Mouse (Mus musculus): ENCODE measurements at regions not wholly inside any gene's neighbourhood (a gene's known extent, or its start where the extent isn't known, plus 50 kb on each side); places are given as distances from the start of the nearest gene placed in this dataset.
"Not testable (repeated sequence)": the region's sequence is repeated elsewhere in the genome, so short reads cannot be mapped to it uniquely, and the experiment has no call there.

DNA sequence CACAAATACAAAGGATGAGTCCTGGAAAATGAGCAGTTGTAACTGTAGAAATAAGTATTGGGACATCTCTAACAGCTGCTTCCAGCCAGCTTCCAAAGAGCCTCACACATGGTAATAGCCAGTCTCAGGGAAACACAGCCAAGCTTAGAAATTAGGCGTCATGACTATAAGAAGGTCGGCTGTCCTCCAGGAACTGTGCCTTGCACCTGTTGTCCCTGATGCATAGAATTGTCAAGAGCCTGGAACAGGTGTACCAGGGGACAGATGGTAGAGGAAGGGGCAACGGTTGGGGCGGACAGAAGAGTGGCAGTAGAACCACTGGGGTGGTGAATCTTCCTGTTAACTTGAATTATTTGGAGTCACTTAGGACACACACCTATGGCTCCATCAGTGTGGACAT, 162.1 kb downstream of the Trib2 start:
- DNase-seq (ENCODE audit: low spot score in 2 of 2): no peak

DNA sequence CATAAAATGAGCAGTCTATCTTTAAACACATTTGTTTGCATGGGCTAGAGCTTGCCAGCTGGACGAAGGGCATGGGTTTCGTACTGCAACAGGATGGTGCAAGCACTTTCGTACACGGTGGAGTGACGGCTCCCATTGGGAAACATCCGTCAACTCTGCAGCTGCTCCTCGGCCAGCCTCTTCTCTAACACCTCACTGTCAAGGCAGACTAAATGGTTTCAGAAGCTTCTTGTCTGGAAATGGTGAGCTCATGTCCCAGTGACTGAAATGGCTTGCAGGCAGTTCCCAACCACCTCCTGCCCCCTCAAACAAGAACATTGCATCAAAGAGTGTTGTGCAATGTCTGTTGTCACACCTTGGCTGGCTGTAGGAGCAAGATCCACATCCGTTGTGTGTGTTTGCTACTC, 163.4 kb downstream of the Trib2 start:
- no peak for DNase-seq (ENCODE audit: low spot score in 2 of 2)

DNA sequence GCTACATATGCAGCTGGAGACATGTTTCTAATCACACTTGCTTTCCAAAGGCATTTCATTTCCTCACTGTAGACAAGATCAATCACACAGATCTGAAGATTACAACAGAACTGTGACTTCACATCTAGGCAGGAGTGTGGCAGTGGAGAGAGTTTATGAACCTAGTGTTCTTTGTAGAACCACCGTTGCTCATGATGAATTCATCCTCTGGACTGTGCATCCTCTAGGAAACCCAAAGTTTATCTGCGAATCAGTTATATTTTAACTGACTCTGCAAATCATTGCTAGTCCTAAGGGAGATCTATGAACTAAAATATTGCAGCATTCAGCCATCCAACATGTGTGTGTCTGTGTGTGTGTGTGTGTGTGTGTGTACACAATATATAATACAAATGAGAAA, 165.4 kb downstream of the Trib2 start:
- DNase-seq (ENCODE audit: low spot score in 2 of 2): no peak

DNA sequence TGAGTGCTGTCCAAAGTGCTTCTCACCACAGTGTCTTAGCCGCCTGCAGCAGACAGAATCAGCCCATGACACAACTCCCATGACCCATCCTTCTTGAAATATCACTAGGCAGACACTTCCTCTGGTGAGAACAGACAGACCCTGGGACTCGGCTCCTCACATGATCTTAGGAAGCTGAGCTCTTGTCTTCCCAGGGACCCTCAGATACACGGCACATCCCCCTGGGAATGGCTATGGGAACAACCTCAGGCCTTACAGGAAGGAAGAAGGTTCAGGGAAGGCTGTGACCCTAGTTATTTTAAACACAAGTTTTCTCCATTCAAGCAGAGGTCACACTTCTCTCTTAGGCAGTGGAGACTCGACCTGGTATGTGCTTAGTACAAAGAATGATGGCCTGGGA, 166.8 kb downstream of the Trib2 start:
- no peak for DNase-seq (ENCODE audit: low spot score in 2 of 2)

DNA sequence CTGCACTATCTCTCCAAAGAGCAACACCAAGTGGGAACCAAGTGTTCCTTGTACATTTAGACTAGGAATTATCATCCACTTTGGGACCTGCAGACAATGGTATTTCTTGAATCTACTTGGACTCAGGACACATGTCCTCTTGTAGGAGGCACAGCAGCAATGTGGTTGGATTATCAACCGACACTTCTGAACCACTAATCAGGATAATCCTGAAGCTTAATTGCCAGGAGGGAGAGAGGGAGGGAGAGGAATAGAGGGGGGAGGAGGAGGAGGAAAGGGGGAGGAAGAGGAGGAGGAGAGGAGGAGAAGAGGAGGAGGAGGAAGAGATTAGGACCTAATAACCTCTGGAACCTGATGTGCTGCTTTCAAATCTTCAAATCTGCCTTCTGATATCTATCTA, 167.5 kb downstream of the Trib2 start:
- DNase-seq (ENCODE audit: low spot score in 2 of 2): no peak

DNA sequence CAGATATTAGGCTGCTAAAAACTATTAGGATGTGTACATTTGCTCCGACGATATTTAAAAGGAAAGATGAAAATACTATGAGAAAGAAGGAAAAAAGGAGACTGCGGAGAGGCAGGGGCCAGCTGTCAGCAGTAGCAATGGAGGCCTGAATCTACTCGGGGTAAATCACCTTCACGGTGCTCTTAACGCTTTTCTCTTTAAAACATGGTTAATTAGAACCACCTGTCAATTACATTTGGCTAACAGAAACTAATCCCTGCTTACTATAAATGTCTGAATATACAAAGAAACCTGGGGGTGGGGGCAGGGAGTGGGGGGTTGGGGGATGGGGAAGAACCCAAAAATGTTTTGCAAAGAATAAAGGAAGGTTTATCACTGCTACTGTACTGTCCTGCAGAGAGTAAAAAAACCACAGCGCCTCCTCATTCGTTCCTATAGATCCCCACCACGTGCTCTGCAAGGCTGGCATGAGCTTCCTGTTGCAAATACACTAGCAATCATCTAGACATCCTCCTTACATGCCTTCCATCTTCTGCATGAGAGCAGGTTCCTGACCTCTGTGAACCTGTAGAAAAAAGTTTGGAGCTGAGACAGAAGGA, 172.5 kb downstream of the Trib2 start:
- no peak for DNase-seq (ENCODE audit: low spot score in 2 of 2)

DNA sequence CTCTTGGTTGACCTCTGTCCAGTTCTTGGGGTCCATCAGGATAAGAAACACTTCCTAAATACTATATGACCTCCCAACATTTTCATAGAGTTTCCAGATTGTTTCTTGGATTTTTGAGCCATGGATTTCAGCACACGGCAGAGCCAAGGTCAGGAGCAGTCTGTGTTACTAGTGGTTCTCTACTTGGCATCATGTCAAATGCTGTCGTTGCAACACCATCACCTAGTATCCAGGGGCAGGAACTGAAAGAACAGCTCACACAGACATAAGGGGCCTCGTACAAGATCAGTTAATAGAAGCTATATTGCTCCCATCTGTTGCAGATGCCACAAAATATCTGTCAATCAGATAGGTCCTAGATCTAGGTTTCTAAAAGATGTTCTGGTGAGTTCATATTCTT, 173.1 kb downstream of the Trib2 start:
- DNase-seq (ENCODE audit: low spot score in 2 of 2): no peak

DNA sequence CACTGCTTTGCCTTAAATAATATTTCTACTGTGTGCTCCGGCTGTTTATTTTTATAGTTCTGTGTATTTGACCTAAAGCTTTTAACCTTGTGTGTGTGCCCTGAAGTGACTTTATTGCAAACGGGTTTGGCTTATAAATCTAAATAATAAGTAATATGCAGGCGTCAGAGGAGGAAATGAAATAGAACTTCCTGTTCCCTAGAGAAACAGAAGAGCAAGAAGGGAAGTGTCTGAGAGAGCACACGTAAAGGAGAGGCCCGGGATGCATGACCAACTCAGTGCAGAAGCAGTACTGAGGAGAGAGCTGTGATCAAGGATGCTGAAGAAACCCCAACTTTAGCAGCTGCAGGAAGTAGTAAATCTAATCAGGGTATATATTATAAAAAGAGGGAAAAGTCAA, 176.4 kb downstream of the Trib2 start:
- DNase-seq (ENCODE audit: low spot score in 2 of 2): no peak

DNA sequence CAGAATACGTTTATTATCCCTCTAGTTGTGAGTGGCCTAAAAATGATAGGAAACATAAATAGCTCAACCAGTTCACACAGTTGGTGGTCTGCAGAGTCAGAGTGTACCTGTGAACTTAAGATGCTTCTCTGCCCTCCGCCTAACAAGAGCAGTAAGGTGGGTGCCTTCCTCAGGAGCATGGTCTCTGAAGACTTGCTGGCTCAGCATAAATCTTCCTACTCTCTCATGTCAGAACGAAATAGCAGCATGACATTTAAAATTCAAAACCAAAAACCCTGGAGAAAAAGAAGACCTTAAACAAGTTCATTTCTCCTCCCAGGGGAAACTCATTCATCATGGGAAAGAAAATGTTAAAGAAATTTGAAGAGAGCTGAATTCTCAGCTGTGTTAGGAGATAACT, 186.8 kb downstream of the Trib2 start:
- no peak for DNase-seq (ENCODE audit: low spot score in 2 of 2)

DNA sequence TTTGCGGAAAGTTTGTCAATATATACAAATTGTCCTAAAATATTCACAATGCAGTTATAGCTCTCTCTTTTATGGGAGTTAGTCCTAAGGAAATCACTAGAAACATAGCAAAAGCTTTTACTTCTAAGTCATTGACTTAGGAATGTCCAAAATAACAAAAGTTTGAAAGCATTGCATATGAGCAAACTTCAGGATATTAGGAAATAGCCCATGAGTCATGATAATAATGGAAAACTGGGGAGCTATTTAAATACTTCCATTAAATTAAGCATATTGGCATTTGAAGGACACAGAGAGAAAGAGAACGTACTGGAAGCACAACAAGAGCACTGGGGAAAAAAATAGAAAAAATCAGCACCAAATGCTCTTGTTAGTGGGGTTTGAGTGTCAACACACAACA, 197.2 kb downstream of the Trib2 start:
- no peak for DNase-seq (ENCODE audit: low spot score in 2 of 2)

DNA sequence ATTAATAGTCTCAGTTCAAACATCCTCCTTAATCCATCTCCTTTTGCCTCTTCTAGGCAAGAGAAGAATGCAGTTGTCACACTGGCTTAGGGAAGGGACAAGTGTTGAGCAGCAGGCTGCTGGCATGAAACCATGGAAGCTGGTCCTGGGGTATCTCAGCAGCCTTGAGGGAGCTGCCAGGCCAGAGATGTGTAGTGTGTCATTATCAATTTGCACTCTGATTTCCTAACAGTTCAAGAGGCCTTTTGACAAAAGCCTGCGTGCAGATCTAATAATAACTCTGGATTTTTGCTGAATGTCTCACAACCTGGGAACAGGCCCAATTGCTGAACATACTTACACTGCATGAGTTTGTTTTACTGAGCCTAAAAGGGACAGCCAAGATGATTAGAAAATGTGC, 199.4 kb downstream of the Trib2 start:
- DNase-seq (ENCODE audit: low spot score in 2 of 2): no peak

DNA sequence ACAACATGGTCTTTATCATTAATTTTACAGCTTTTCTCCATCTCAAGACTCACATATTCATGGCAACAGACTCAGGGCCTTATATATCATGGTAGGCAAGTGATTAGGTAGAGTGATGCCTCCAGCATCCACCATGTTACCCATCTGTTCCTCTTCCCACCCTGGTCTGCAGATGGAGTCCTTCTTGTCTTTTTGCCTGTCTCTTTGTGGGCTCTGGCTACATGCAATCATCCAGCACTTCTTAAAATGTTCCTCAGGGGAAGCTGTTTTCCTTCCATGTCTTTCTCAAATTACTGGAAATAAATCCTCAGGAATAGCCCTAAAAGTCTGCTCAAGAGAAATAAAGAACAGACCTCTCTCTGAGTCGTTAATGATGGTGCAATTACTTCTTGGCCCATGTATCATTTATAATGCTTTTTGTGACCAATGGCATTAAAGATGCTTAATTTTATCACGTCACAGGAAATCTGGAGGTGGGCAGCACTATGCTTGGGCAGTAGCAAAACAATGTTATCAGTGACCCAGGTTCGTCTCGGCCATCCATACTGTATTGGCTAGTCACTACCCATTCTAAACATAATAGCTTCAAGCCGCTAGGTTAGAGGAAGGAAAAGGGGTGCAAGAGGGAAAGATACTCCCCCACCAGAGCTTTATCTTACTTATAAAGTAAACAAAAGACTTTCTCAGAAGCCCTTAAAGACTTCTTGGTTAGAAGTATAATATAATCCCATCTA, 204.7 kb downstream of the Trib2 start:
- DNase-seq (ENCODE audit: low spot score in 2 of 2): no peak

DNA sequence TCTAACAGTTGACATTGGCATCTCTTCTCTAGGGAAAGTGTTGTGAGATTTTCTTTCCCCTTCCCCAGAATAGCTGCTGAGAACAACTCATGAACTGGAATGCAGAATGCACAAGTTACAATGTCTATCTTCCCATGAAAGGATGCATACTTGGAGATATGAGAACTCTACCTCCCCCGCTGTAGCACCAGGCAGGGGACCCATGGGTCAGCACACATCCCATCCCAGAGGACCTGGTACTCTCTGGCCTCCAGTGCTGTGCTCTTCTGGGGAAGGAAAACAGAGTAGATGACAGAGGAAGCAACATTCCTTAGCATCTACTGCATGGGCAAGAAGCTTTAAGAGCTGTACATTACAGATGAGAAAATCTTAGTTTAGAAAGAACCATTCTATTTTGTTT, 209.6 kb downstream of the Trib2 start:
- no peak for DNase-seq (ENCODE audit: low spot score in 2 of 2)

DNA sequence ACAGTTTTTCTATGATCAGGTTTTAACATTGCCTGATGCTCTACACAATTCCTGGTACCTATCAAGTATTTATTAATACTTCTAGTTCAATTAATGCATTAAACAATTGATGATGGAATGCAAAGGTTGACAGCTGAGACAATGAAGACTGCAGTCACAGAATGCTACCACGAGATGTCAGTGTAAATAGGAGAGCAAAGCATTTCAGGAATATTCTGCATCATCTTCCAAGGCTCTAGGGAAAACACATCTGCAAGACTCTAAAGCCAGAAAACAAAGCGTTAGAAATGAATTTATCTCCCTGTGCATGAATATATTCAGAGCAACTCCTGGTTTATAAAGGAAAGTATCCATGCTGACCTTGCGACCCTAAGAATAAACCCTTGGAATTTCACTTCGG, 210.6 kb downstream of the Trib2 start:
- DNase-seq (ENCODE audit: low spot score in 2 of 2): no peak

DNA sequence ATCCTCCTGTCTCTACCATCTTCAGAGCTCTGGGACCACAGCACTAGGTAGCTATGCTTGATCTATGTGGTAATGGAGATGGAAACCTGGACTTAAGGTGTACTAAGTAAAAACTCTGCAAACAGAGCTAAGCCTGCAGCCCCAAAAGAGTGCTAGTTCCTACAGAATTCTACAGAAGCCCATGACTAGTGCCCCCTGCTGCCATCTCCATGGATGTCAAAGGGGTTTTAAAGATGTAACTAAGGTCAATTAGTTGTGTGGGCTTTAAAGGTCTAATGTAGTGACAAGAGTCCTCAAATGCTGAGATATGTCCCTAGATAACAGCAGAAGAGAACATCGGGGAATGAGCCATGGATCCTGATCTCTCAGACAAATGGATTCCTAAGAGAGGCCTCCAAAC, 212.1 kb downstream of the Trib2 start:
- DNase-seq (ENCODE audit: low spot score in 2 of 2): no peak

DNA sequence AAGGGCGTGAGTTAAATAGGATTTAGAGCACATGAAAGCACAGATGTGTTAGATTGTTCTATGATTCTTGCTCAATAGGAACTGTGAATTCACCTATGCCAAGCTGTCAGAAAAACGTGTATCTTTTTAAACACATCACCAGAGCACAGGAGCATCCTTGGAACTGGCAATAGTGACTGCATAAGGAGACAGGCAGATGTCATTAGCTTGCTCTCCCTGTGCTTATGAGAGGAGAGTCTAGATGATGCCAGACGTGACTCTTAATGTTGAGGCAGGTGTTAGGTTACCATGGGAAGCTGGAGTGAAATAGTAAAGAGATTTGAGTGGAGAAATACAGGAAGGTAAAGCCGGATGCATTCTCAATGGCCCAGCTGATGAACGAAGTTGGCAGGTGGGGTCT, 212.8 kb downstream of the Trib2 start:
- no peak for DNase-seq (ENCODE audit: low spot score in 2 of 2)

DNA sequence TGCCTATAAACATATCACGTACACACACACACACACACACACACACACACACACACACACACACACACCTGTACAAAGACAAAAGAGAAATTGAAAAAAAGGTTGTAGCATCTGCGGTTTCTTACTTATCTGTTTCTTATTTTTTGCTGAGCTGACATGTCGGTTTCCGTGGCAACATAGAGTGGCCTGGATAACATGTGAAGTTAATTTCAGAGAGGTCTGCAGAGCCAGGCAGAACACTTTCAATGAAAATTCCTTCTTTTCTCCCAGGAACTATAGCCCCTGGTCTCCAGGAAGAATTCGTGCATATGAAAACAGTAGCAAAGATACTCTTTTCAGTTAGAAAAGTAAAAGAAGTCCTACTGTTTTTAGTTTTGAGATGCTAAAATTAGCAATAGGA, 213.4 kb downstream of the Trib2 start:
- no peak for DNase-seq (ENCODE audit: low spot score in 2 of 2)

DNA sequence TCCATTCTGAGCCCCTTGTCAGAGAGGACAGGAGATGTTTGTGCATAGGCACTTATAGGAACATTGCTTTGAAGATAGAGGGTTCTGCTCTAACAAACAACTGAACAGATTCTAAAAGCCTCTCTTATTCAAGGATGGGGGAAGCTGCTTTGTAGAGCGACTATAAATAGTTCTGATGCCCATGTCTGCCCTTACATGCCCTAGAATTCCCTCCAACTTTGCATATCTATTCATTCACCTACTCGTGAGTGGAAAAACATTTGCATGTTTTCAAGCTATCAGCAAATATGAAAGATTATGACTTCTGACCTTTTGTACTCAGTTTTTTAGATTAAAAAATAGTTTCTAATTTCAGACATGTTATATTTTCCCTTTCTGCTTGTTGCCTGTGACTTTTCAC, 222.0 kb downstream of the Trib2 start:
- no peak for DNase-seq (ENCODE audit: low spot score in 2 of 2)

DNA sequence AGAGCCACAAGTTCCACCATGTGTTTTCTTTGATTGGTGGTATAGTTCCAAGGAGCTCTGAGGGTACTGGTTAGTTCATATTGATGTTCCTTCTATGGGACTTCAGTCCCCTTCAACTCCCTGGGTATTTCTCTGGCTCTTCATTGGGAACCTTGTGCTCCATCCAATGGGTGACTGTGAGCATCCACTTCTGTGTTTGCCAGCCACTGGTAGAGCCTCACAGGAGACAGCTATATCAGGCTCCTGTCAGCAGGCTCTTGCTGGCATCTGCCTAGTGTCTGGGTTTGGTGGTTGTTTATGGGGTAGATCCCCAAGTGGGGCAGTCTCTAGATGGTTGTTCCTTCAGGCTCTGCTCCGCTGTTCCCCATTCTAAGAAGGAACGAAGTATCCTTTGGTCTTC, 228.9 kb downstream of the Trib2 start:
- DNase-seq (ENCODE audit: low spot score in 2 of 2): not testable (repeated sequence)

DNA sequence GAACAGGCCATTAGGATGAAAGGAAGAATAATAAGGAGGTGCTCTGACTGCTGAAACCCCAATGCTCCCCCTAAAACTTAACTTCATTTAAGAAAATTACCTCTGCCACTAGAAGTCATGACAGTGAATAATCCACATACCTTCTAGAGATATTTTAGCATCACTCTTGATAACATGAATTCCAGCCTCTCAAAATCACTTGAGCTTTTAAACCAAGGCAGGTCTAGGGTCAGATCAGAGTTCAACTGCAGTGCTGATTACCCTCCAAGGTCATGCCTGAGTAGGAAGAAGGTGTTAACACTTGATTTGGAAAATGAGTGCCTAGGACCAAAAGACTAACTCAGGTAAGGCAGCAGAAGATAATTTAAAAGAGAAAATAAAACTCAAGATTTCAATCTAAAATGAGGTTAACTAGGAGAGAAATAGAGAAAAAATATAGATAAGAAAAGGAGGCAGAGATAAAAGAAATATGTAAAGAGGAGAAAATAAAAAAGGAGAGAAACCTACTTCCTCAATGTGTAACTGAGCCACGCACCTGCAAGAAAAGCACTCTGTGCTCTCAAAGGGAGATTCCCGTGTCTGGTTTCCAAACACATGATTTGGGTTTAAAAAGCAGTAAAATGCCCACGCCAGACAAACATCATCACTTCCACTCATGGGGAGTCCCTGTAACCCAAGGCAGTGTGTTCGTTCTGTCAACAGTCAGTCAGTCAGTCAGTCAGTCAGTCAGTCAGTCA, 229.8 kb downstream of the Trib2 start:
- no peak for DNase-seq (ENCODE audit: low spot score in 2 of 2)

DNA sequence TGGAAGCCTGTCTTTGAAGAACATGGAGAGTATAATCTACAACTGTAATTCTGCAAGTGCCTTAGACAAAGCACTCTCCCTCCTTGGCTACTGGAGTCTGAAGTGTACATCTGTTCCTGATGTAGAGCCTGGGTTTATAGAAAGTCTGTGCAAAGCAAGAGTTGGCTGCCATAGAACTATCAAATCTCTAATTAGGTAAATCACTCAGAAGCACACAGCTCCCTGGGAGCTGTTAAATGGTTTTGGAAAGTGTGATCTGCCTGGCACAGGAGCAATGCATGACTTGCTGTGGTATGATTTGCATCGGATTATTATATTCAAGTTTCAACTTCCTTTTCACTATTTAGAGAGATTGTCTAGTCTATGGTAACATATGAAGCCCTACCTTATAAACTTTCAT, 230.9 kb downstream of the Trib2 start:
- no peak for DNase-seq (ENCODE audit: low spot score in 2 of 2)

DNA sequence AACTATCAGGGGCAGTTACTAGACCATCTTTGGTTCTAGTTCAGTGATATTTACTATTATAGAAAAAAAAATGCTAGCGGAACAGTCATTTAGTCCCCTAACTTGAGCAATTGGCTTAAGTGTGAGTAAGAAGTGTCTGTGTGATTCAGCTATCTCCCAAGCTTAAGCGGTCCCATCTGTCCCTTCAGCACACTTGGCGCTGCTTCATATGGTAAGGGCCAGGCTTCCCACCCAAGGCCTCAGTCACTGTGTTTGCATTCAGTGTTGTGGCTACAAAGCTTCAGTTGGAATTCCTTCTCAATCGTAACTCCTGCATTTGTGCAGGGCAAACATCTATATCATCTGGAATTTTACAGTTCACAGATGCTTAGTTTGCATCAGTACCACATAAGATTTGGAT, 232.0 kb downstream of the Trib2 start:
- no peak for DNase-seq (ENCODE audit: low spot score in 2 of 2)

DNA sequence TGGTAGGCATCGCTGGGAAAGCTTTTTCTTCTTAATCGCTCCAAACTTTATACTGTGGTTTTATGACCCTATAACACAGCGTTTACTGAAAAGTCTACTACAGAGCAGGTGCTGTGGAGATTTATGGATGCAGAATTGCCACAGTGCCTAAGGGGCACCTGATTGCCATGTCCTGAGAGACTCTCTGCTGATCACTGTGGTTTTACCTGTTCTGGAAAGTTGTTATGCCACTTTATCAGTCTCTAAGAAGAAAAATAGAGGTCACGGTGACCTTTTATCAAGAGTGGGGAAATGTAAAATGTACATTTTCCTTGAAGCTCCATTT, 250.0 kb downstream of the Trib2 start:
- DNase-seq (ENCODE audit: low spot score in 2 of 2): no peak
